Mouse (Mus musculus) granulocyte monocyte progenitor cell, adult 5-6 weeks (primary cell): Measurements from ENCODE around the gene Gprc5b. TPM values are rescaled to one million over a fixed set of nuclear protein-coding genes. Genes with fewer than 3 reads are reported as not detected.
A peak's percentile ranks its signal among the peaks of the same experiment; 100 is the strongest.

Experiments
- ATAC-seq: replicated peaks from 2 replicates; pipeline ENCODE4 v1.8.0; 2016; ENCODE audit warnings: mild to moderate bottlenecking, moderate TSS enrichment, inconsistent platforms; ENCODE audit not compliant: poor library complexity, severe bottlenecking
- total RNA-seq, 2 experiments: library from RNA; stranded (forward) in 1 of 2; stranded (reverse) in 1 of 2; fragments of 200-712, 200-1000 nt in 1 of 2; fragments of >200 nt in 1 of 2; fragmentation: Nextera tagmentation in 1 of 2; gene quantifications; 2 replicates each; pipeline ENCODE4 v1.2.3; 2014 to 2017

Gene Gprc5b
- total RNA-seq (2014; fragmentation: Nextera tagmentation) (0.15 TPM in 1 of 2 replicates, not detected in the other), total RNA-seq (2017) (not detected in 2 replicates)

DNA sequence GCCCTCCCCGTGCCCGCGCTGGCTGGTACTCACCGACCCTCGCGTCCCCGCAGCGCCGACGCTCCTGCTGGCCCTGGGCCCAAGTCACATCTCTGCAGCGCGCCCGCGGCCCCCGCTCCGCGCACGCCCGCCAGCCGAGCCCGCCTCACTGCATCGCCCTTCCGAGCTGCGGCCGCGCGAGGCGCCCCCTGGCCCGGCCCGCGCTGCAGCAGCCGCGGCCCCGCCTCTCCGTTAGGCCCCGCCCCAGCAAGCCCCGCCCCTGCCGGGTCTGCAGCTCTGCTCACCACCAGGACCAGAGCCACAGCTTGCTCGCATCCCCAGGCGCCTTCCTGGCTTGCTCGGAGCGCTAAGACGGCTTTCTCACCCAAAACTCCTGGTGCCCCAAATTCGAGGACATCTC, at the start of gene Gprc5b:
Gprc5b (minus strand) TSS at position 205 of the 400 bp plus-strand sequence.
- ATAC-seq = peak; percentile 83

- ATAC-seq = no peak
Observed at GRCm38 (mm10) chr7:119041502-119041901, 46.5 kb upstream of the Gprc5b start.

DNA sequence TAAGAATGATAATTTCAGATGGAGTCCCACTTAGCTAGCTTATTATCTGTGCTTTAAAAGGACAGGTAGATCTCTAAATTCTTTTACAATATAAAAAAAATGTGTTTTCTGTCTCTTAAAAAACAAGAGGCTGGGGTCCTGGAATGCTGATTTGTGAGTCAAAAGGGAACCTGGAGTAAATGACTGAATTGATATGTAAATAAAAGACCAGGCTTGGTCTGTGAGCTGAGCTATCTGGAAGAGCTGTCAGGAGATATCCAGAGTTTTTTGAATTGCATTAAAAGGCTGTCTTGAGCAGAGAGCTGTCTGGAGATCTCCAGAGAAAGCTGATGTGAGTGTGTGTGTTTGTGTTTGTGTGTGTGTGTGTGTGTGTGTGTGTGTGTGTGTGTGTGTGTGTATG, 42.6 kb upstream of the Gprc5b start:
- no peak for ATAC-seq

DNA sequence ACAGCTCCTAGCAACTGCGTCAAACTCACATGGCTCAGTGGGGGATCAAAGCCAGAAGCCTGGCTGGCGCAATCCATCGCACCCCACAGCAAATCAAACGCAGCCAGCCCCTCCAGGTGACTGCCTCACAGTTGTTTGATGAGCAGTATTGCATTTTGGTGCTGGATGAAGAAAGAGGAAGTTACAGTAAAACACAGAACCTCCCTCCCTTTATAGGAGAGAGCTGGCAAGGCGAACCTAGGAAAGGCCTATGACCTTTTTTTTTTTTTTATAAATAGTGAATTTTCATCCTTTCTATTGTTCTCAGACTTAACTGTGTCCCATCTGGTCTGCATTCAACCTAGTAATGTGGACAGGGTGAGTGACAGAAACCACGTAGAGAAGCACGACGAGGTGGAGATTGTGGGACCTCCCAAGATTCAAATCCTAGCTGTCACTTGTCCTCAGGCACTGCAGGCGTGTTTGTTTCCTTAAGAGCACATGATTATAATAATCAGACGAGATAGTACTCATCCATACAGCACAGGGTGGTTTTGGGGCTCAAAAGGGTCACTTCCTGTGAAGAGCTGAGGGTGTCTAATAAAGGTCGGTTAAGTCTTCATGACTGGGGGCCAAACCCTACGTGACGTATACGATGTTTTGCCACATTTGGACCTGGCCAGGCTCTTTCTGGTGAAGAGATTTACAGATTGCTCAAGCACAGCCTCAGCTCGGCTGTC, 39.4 kb upstream of the Gprc5b start:
- ATAC-seq = no peak; the same call in 1 of the 2 replicates

DNA sequence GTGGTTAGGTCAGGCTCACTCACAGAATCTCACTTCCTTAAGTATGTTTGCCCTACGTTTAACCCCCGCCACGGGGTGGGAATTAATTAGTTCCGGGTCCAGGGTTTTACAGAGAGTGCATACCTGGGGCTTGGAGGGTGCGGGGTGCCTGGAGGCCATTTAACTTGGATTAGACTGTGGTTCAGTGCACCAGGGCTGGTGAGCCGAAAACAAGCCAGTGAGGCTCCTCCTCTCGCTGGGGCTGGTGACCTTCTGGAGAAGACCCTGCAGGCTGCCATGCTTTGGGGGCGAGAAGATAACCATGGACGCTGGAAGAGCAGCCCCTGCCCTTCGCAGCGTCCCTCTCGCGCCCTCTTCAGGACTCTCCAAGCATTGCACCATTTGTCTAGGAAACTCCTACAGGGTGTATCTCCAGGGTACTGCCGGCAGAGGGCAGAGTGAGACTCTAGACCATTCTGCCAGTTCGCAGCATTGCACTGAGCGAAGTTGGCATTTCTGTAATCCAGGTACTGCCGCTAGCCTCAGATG, 28.4 kb upstream of the Gprc5b start:
- ATAC-seq = peak; percentile 85

DNA sequence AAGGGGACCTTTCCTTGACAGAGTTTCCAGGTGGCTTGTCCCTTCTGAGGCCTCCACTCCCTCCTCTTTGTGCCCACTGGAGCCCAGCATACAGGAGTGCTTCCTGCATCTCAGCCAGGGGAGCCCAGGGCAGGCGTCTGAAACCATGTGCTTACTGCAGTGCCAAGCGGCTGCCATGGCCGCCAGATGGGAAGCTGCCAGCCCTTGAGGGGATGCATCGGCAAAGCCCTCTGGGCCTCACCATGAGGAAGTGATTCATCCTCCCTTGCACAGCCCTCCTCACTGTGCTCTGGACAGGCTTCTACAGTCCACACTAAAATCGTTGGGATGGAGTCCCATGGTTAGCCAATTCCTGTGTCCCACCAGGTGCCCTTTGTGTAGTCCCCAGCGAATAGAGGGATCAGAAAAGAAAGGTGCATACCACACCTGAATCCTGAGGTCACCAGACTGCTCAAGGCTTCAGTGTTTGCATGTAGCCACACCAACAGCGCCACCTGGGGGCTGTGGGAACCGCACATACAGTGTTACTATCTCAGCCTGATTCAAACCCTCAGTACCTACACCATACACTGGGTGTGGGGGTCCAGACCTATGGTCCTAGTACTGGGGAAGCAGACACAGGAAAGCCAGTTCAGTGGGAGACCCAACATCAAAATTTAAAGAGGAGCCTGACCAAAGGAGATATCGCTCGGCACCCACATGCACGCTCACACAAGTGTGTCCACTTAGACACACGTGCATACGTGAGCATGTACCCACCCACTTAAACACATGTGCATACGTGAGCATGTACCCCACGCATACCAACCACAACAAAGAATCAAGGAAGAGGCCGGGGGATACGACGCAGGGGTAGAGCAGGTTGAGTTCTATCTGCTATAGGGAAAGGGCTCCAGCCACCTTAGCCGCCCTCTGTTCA, 27.5 kb upstream of the Gprc5b start:
- peak; percentile 53 for ATAC-seq

DNA sequence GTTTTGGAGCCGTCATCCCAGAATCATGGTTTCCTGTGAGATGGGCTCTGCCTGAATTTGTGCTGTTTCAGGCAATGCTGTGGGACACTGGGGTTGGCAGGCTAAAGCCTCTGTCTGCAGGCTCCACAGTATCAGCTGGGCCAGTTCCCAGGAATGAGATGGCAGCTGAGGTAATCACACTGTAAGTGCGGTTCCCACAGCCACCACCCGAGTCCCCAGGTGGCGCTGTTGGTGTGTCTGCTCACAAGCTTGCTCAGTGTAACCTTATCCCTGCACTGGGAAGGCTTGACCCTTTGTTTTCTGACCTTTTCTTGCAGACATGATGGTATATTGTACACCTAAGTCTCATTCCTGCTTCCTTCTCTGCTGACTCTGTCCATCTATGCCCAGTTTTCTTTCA, 24.5 kb upstream of the Gprc5b start:
- peak; percentile 47 for ATAC-seq

DNA sequence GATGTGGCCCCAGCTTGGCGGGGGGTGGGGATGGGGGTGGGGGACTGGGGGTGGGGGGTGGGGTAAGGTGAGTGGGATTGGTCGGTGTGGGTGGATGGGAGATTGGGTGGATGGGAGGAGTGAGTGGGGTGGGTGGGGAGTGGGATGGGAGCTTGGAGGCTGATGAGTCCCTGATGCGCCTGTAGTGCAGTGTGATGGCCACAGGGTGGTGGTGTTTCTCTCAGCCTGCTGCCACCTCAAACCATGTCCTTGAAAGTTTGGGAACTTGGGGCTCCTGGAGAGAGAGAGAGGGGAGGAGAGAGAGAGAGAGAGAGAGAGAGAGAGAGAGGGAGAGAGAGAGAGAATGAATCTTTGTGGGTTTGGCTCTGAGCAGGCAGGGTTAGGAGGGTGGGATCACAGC, 20.7 kb upstream of the Gprc5b start:
- ATAC-seq = peak; percentile 72

- ATAC-seq = peak; percentile 68; the same call in 1 of the 2 replicates
Observed at GRCm38 (mm10) chr7:119010854-119011529, 16.0 kb upstream of the Gprc5b start.

- peak; percentile 50 for ATAC-seq
Observed at GRCm38 (mm10) chr7:119002501-119002900, 7.5 kb upstream of the Gprc5b start.

DNA sequence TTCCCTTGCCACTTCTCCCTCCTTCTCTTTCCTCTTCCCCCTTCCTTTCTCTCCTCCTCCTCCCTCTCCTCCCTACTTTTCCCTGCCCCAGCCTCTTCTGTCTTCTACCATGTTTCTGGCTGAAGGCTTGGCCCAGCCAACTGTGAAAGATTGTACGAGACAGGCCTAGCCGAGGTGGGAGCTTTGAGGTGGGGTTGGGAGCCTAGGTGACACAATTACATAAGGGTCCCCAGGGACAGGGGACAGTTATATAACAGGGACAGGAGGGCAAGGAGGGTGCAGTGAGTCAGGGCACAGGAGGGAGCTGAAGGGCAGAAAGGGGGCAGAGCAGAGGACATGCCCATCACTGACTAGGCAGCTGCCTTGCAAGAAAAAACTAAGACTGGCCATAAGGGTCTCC, 7.0 kb upstream of the Gprc5b start:
- no peak for ATAC-seq

DNA sequence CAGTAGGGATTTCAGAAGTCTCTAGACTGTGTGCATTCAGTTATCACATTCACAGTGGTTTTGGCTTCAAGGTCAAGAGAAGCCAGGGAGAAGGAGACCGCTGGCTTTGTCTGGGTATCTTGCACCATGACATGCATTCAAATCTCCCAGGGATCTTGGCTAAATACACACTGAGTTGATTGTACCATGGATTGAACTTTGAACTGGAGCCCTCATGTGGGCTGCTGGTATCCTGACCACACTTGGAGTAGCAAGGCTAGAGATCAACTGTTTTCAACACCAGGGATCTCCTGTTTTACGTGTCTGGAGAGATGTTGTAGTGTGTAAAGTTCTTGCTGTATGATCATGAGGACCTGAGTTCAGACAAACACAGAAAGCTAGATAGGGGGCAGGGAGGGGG, 4.8 kb upstream of the Gprc5b start:
- ATAC-seq = no peak

DNA sequence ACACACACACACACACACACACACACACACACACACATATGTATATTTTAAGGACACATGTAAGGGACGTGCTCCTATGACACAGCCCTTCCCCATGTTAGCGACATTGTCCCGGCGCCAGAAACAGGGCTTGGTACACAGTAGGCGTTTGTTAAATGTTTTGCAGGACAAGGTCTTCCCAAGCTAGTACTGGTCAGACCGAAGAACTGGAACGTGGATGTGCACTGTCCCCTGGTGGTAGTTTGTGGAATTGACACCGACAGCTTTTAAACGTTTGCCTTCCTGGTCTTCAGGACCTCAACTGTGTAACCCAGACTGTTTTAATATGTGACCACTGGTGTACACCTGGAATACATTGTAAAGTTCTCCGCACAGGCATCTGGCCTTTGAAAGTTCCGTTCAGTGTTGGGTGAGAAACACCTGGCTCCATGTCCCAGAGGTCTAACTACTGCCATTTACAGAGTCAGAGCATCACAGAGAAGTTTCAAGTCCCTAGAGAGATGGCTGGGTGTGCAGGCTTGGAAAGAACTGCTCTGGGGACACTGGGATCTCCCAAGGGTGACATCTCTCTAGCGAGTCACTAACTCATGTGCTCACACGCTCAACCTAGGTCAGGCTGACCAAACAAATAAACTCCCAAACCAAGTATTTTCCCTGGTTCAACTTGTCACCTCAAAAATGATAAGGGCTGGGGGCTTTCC, 1.3 kb upstream of the Gprc5b start:
- peak; percentile 59 for ATAC-seq

DNA sequence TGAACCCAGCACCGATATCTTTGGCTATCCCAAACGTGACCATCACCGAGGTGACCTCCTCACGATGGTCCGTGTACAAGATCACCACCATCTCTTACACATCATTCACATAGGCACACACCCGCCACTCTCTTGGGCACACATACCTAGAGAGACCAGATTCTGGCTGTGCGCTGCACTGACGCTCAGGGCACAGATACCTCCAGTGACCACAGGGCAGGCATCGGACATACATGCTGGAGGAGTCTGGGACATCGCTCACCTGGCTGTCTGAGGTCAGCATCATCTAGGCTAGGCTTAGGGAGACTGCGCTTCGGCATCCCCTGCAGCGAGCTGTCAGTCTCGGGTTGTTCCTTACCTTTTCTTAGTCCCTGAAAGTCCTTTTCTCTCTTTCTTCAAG, 660 bp upstream of the Gprc5b start:
- no peak for ATAC-seq

- peak; percentile 11; the same call in 1 of the 2 replicates for ATAC-seq
Observed at GRCm38 (mm10) chr7:118994231-118994842, 674 bp downstream of the Gprc5b start.

DNA sequence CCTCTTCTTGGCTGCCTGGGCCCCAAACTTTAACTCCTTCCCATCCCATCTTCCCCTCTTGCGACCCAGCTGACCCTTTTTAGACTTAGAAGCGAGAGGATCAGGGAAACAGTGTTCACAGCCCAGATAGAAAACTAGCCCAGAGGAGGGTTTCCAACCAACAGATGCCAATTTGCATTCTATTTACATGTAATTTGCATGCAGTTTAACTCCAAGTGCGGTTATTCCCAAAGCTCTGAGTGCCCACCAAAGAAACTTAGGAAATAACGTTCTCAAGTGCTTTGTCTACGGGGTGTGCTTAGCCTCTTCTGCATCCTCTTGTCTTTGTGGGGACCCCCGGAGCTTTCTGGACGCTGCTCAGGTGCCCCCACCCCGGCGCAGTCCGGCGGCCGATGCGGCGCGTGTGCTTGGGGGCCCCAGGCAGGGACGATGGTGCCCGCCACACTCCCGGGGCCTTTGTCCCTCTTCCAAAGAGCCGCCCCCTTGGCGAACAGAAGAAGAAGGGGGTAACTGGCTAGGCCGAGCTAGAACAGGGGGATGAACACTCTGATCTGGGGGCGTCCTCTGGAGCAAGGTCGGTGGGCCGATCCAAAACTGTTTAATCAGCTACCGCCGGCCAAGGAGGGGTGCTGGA, 1.3 kb downstream of the Gprc5b start:
- ATAC-seq = 0 out of 2 replicates have a peak, but pooled peaks have one; percentile 0

DNA sequence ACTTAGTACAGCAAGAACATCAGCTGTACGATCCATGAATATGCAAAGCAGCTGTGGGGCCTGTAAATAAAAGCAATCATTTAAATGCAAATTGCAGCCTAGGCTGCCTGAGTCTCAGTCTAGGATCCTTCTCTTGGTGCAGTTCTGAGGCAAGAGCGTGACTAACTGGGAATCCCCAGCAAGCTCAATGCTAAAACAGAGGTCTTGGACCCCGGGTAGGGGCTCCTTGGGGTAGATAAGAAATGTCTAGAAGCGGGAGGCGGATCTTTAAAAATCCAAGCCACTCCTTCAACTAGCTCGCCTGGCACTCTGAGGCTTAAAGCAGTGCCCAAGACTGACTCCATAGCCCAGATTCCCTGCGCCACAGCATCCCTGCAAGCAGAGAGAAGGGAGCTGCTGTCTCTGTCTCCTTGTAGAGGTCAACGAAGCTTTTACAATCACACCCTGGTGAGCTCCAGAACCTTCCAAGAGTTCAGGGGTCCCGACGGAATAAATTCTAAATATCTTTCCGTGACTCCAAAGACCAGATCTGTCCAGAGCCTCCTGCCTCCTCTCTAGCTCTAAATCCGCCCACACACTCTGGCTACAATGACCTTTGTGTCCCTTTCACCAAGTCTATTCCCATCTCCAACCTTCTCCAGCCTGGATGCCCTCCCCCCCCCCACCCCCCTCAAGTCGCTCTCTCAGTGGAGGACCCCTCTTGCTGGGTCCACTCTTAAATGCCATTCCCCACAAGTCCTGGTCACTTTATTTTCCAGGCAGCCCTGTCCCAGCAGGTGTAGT, 2.2 kb downstream of the Gprc5b start:
- ATAC-seq = no peak

- ATAC-seq = no peak
Observed at GRCm38 (mm10) chr7:118992080-118992560, 2.9 kb downstream of the Gprc5b start.
